Mouse (Mus musculus) lung, adult 2 months (tissue): Measurements from ENCODE around the gene Kbtbd13.

Source experiments
- CTCF ChIP-seq: fragments of 200-500 bp; IDR thresholded peaks from 2 replicates; pipeline ENCODE4 v1.5.1; 2011; ENCODE audit warnings: mild to moderate bottlenecking, low read length, control low read depth; ENCODE audit not compliant: insufficient read depth
- POLR2A ChIP-seq: fragments of 200-500 bp; IDR thresholded peaks from 2 replicates; pipeline ENCODE4 v1.6.1; 2011; ENCODE audit warnings: low read depth, mild to moderate bottlenecking, control low read depth, low read length, borderline replicate concordance; ENCODE audit errors: extremely low read depth

DNA sequence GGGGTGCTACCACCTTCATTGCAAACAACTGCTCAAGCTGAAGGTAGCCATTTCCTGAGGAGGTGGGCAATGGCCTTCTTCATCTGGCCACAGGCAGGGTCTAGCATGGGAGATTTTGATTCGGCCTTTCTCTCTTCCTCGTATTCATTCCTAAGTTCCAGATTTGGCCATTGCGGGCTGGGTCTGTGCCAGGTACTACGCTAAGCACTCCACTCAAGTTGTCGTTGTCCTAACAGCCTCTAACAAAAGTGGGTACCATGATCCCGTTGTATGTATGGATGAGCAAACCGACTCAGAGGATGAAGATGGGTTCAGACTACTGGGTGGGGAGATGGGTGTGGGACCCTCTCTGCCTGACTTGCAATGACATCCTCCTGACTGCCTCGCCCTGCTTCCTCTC, 18.9 kb upstream of the Kbtbd13 start:
- no peak for TF ChIP-seq POLR2A
- no peak for TF ChIP-seq CTCF
